Mouse (Mus musculus) limb, embryonic 14.5 days (tissue): ENCODE results near the gene Edn2. TPM values are rescaled to one million over a fixed set of nuclear protein-coding genes. Genes with fewer than 3 reads are reported as not detected.

ENCODE experiments used
- ATAC-seq: fragments of 200-750 bp; cut with Nextera tagmentation; 2 replicates; pipeline ENCODE4 v1.8.0; 2017; ENCODE audit warnings: low read depth, moderate number of reproducible peaks, moderate TSS enrichment; ENCODE audit not compliant: low FRiP score
- DNase-seq: peaks from one replicate; pipeline ENCODE4 v3.0.0-alpha.2; 2015; ENCODE audit warnings: low spot score
- H3K27ac ChIP-seq: fragments of 300-500 bp; sonication (generic); replicated peaks from 2 replicates; pipeline ENCODE4 v1.5.1; 2014; ENCODE audit warnings: low read depth, mild to moderate bottlenecking, low read length, moderate library complexity, mixed read lengths
- H3K27me3 ChIP-seq: fragments of 300-500 bp; sonication (generic); 2 replicates; pipeline ENCODE4 v1.6.1; 2014; ENCODE audit warnings: low read length, mixed read lengths; ENCODE audit not compliant: control insufficient read depth, insufficient read depth
- H3K36me3 ChIP-seq: fragments of 300-500 bp; sonication (generic); 2 replicates; pipeline ENCODE4 v1.6.1; 2014; ENCODE audit warnings: mild to moderate bottlenecking, low read length, moderate library complexity, mixed read lengths; ENCODE audit not compliant: control insufficient read depth, insufficient read depth
- H3K4me1 ChIP-seq: fragments of 300-500 bp; sonication (generic); 2 replicates; pipeline ENCODE4 v1.6.1; 2014; ENCODE audit warnings: antibody characterized with exemption, low read length, mixed read lengths; ENCODE audit not compliant: control insufficient read depth, insufficient read depth
- H3K4me2 ChIP-seq: fragments of 300-500 bp; sonication (generic); replicated peaks from 2 replicates; pipeline ENCODE4 v1.6.1; 2014; ENCODE audit warnings: low read depth, mild to moderate bottlenecking, low read length, moderate library complexity; ENCODE audit not compliant: severe bottlenecking
- H3K4me3 ChIP-seq: fragments of 300-500 bp; sonication (generic); replicated peaks from 2 replicates; pipeline ENCODE4 v1.5.1; 2014; ENCODE audit warnings: low read length
- H3K9ac ChIP-seq: fragments of 300-500 bp; sonication (generic); 2 replicates; pipeline ENCODE4 v1.6.1; 2014; ENCODE audit warnings: mild to moderate bottlenecking, low read depth, low read length, moderate library complexity; ENCODE audit not compliant: severe bottlenecking
- H3K9me3 ChIP-seq: fragments of 300-500 bp; sonication (generic); 2 replicates; pipeline ENCODE4 v1.6.1; 2016; ENCODE audit warnings: low read length; ENCODE audit not compliant: control insufficient read depth
- POLR2A ChIP-seq: fragments of 200-500 bp; IDR thresholded peaks from 2 replicates; pipeline ENCODE4 v1.8.0; 2012; ENCODE audit warnings: inconsistent platforms, mild to moderate bottlenecking, moderate library complexity, borderline replicate concordance; ENCODE audit not compliant: insufficient read depth, insufficient read length; ENCODE audit errors: extremely low read depth
- WGBS: fragments of 180-500 bp; shearing (Covaris S2); extraction: QIAGEN DNeasy Blood & Tissue Kit; methylation state at CpG from one replicate; pipeline ENCODE4 v1.1.7; 2014; 5-methylcytosine and 5-hydroxymethylcytosine counted together
- polyA plus RNA-seq, 2 experiments: library from polyadenylated mRNA; depleted of rRNA in 1 of 2; stranded (reverse) in 1 of 2; unstranded in 1 of 2; fragments of >200 nt; fragmentation: Nextera tagmentation in 1 of 2; extraction: Ambion mirVana in 1 of 2; gene quantifications; 2 replicates each; pipeline versions ENCODE4 v1.2.1 to v1.2.3; 2012 to 2014

Gene Edn2
- polyA plus RNA-seq, 2 experiments: 2.7 to 2.9 TPM

GRCm38 (mm10) chr4:120126047-120126446, 35.0 kb upstream of the Edn2 start:
- Histone ChIP-seq H3K9me3 (no peaks in the 10 kb centered on the region), H3K4me2 (no peak overlapping the region), H3K27me3 (no peaks in the 10 kb centered on the region), H3K4me1 (no peaks in the 10 kb centered on the region), H3K27ac (peak overlapping the region; percentile 52), H3K9ac (no peak overlapping the region), H3K36me3 (no peaks in the 10 kb centered on the region), H3K4me3 (no peak overlapping the region)
- ATAC-seq (peak; percentile 35; the same call in 1 of the 2 replicates), DNase-seq (peak; percentile 45)
- no peak for TF ChIP-seq POLR2A
- 59% methylated on average over 6 of the region's 6 CpGs for WGBS

- H3K36me3 ChIP-seq: no peaks in the 10 kb centered on the region
- ATAC-seq (no peak), DNase-seq (no peak)
- WGBS: 80% methylated on average over 3 of the region's 3 CpGs
- H3K4me1 ChIP-seq: no peaks in the 10 kb centered on the region
- H3K4me3 ChIP-seq: no peak overlapping the region
- H3K9ac ChIP-seq: no peak overlapping the region
- TF ChIP-seq POLR2A: no peak
- no peaks in the 10 kb centered on the region for H3K27me3 ChIP-seq
- no peak overlapping the region for H3K27ac ChIP-seq
- no peaks in the 10 kb centered on the region for H3K9me3 ChIP-seq
- no peak overlapping the region for H3K4me2 ChIP-seq
Measured at GRCm38 (mm10) chr4:120127333-120127732, 33.7 kb upstream of the Edn2 start.

GRCm38 (mm10) chr4:120128033-120128432, 33.0 kb upstream of the Edn2 start:
- Histone ChIP-seq H3K36me3 (no peaks in the 10 kb centered on the region), H3K27ac (no peak overlapping the region), H3K4me1 (no peaks in the 10 kb centered on the region), H3K9ac (no peak overlapping the region), H3K4me2 (no peak overlapping the region), H3K9me3 (no peaks in the 10 kb centered on the region), H3K27me3 (no peaks in the 10 kb centered on the region), H3K4me3 (no peak overlapping the region)
- no peak for TF ChIP-seq POLR2A
- DNase-seq (peak; percentile 44), ATAC-seq (no peak)
- WGBS: 61% methylated on average over 4 of the region's 4 CpGs

GRCm38 (mm10) chr4:120129233-120129885, 31.6 kb upstream of the Edn2 start:
- no peaks in the 10 kb centered on the region for H3K36me3 ChIP-seq
- ATAC-seq: 0 out of 2 replicates have a peak, but pooled peaks have one; percentile 47
- no peak overlapping the region for H3K27ac ChIP-seq
- H3K4me3 ChIP-seq: no peak overlapping the region
- no peaks in the 10 kb centered on the region for H3K9me3 ChIP-seq
- DNase-seq: peak; percentile 82
- no peaks in the 10 kb centered on the region for H3K4me1 ChIP-seq
- 47% methylated on average over 4 of the region's 4 CpGs for WGBS
- no peak overlapping the region for H3K4me2 ChIP-seq
- peak; percentile 23; the same call in 1 of the 2 replicates for TF ChIP-seq POLR2A
- H3K27me3 ChIP-seq: no peaks in the 10 kb centered on the region
- H3K9ac ChIP-seq: no peak overlapping the region

- no peak for ATAC-seq
- no peak for DNase-seq
- 33% methylated on average over 4 of the region's 4 CpGs for WGBS
- Histone ChIP-seq H3K4me1 (no peaks in the 10 kb centered on the region), H3K4me3 (no peak overlapping the region), H3K36me3 (no peaks in the 10 kb centered on the region), H3K27ac (no peak overlapping the region), H3K9me3 (no peaks in the 10 kb centered on the region), H3K27me3 (no peaks in the 10 kb centered on the region), H3K9ac (no peak overlapping the region), H3K4me2 (no peak overlapping the region)
- TF ChIP-seq POLR2A: no peak
Measured at GRCm38 (mm10) chr4:120130926-120131325, 30.1 kb upstream of the Edn2 start.
